Mouse (Mus musculus) lung, embryonic 14.5 days (tissue): ENCODE results near the gene Cd200. TPM values are rescaled to one million over a fixed set of nuclear protein-coding genes. Genes with fewer than 3 reads are reported as not detected.

Source experiments
- ATAC-seq: fragments of 200-750 bp; cut with Nextera tagmentation; 2 replicates; pipeline ENCODE4 v1.8.0; 2017; ENCODE audit warnings: mild to moderate bottlenecking, moderate TSS enrichment, moderate library complexity; ENCODE audit not compliant: insufficient read depth
- DNase-seq: peaks from one replicate; pipeline ENCODE4 v3.0.0-alpha.2; 2015
- H3K27ac ChIP-seq: fragments of 300-500 bp; sonication (generic); 2 replicates; pipeline ENCODE4 v1.5.1; 2014; ENCODE audit warnings: low read depth, mild to moderate bottlenecking, moderate library complexity
- H3K27me3 ChIP-seq: fragments of 300-500 bp; sonication (generic); 2 replicates; pipeline ENCODE4 v1.6.1; 2014; ENCODE audit warnings: low read length, control low read depth; ENCODE audit not compliant: insufficient read depth
- H3K36me3 ChIP-seq: fragments of 300-500 bp; sonication (generic); 2 replicates; pipeline ENCODE4 v1.6.1; 2014; ENCODE audit warnings: control low read depth; ENCODE audit not compliant: insufficient read depth
- H3K4me1 ChIP-seq: fragments of 300-500 bp; sonication (generic); 2 replicates; pipeline ENCODE4 v1.6.1; 2014; ENCODE audit warnings: antibody characterized with exemption, control low read depth; ENCODE audit not compliant: insufficient read depth
- H3K4me2 ChIP-seq: fragments of 300-500 bp; sonication (generic); 2 replicates; pipeline ENCODE4 v1.6.1; 2014; ENCODE audit warnings: mild to moderate bottlenecking
- H3K4me3 ChIP-seq: fragments of 300-500 bp; sonication (generic); 2 replicates; pipeline ENCODE4 v1.5.1; 2014; ENCODE audit warnings: low read depth, low read length
- H3K9ac ChIP-seq: fragments of 300-500 bp; sonication (generic); 2 replicates; pipeline ENCODE4 v1.6.1; 2014
- H3K9me3 ChIP-seq: fragments of 300-500 bp; sonication (generic); 2 replicates; pipeline ENCODE4 v1.6.1; 2016; ENCODE audit warnings: low read depth, low read length, control low read depth
- CTCF ChIP-seq: IDR thresholded peaks from 2 replicates; pipeline ENCODE4 v1.5.1; 2016; ENCODE audit warnings: antibody characterized with exemption, low read depth
- WGBS: fragments of 180-500 bp; shearing (Covaris S2); extraction: QIAGEN DNeasy Blood & Tissue Kit; methylation state at CpG from one replicate; pipeline ENCODE4 v1.1.7; 2014; 5-methylcytosine and 5-hydroxymethylcytosine counted together
- polyA plus RNA-seq: library from polyadenylated mRNA; unstranded; fragments of >200 nt; fragmentation: Nextera tagmentation; extraction: Ambion mirVana; gene quantifications from 2 replicates; pipeline ENCODE4 v1.2.1, GENCODE M21; 2014

The Cd200 gene
- polyA plus RNA-seq, 1 experiment from 2014 or later, result 68.1 TPM

GRCm38 (mm10) chr16:45344879-45345278 lies 64.0 kb downstream of the Cd200 start:
- no peak overlapping the region for H3K4me3 ChIP-seq
- 0 out of 2 replicates have a peak, but pooled peaks cover 2% of the 10 kb centered on the region for H3K4me1 ChIP-seq
- H3K27ac ChIP-seq, result no peak overlapping the region
- WGBS, result 73% methylated on average over 2 of the region's 2 CpGs
- DNase-seq (no peak), ATAC-seq (no peak)
- no peak for TF ChIP-seq CTCF
- H3K27me3 ChIP-seq, result no peaks in the 10 kb centered on the region
- no peak overlapping the region for H3K9ac ChIP-seq
- no peaks in the 10 kb centered on the region for H3K36me3 ChIP-seq
- H3K4me2 ChIP-seq, result no peak overlapping the region
- H3K9me3 ChIP-seq, result no peaks in the 10 kb centered on the region

GRCm38 (mm10) chr16:45336478-45336877 lies 72.4 kb downstream of the Cd200 start:
- Histone ChIP-seq H3K27me3 (no peaks in the 10 kb centered on the region), H3K9me3 (no peaks in the 10 kb centered on the region), H3K4me3 (no peak overlapping the region), H3K27ac (no peak overlapping the region), H3K9ac (no peak overlapping the region), H3K4me2 (no peak overlapping the region), H3K4me1 (no peaks in the 10 kb centered on the region), H3K36me3 (no peaks in the 10 kb centered on the region)
- TF ChIP-seq CTCF, result no peak
- no peak for ATAC-seq
- WGBS, result 57% methylated on average over 1 of the region's 1 CpGs
- DNase-seq, result no peak

GRCm38 (mm10) chr16:45334891-45335290 lies 74.0 kb downstream of the Cd200 start:
- Histone ChIP-seq H3K4me3 (no peak overlapping the region), H3K27ac (no peak overlapping the region), H3K9ac (no peak overlapping the region), H3K4me2 (no peak overlapping the region), H3K36me3 (no peaks in the 10 kb centered on the region), H3K4me1 (no peaks in the 10 kb centered on the region), H3K9me3 (no peaks in the 10 kb centered on the region), H3K27me3 (no peaks in the 10 kb centered on the region)
- no peak for ATAC-seq
- 89% methylated on average over 5 of the region's 5 CpGs for WGBS
- no peak for DNase-seq
- TF ChIP-seq CTCF, result no peak

GRCm38 (mm10) chr16:45334376-45334765 lies 74.5 kb downstream of the Cd200 start:
- DNase-seq, result no peak
- 85% methylated on average over 2 of the region's 2 CpGs for WGBS
- Histone ChIP-seq H3K4me2 (no peak overlapping the region), H3K27ac (no peak overlapping the region), H3K4me1 (no peaks in the 10 kb centered on the region), H3K9me3 (no peaks in the 10 kb centered on the region), H3K4me3 (no peak overlapping the region), H3K27me3 (no peaks in the 10 kb centered on the region), H3K9ac (no peak overlapping the region), H3K36me3 (no peaks in the 10 kb centered on the region)
- TF ChIP-seq CTCF, result no peak
- ATAC-seq, result no peak

- H3K9ac ChIP-seq, result no peak overlapping the region
- H3K4me1 ChIP-seq, result no peaks in the 10 kb centered on the region
- TF ChIP-seq CTCF, result no peak
- no peak overlapping the region for H3K4me2 ChIP-seq
- no peaks in the 10 kb centered on the region for H3K36me3 ChIP-seq
- H3K27me3 ChIP-seq, result no peaks in the 10 kb centered on the region
- ATAC-seq, result no peak
- 78% methylated on average over 8 of the region's 8 CpGs for WGBS
- no peak for DNase-seq
- H3K27ac ChIP-seq, result no peak overlapping the region
- H3K9me3 ChIP-seq, result no peaks in the 10 kb centered on the region
- no peak overlapping the region for H3K4me3 ChIP-seq
These were observed 75.0 kb downstream of the Cd200 start for GRCm38 (mm10) chr16:45333678-45334375.

GRCm38 (mm10) chr16:45332591-45332990 lies 76.3 kb downstream of the Cd200 start:
- H3K27ac ChIP-seq, result no peak overlapping the region
- 79% methylated on average over 8 of the region's 8 CpGs for WGBS
- no peak overlapping the region for H3K4me3 ChIP-seq
- no peaks in the 10 kb centered on the region for H3K27me3 ChIP-seq
- H3K9me3 ChIP-seq, result no peaks in the 10 kb centered on the region
- H3K9ac ChIP-seq, result no peak overlapping the region
- no peaks in the 10 kb centered on the region for H3K36me3 ChIP-seq
- no peak overlapping the region for H3K4me2 ChIP-seq
- DNase-seq (no peak), ATAC-seq (no peak)
- no peak for TF ChIP-seq CTCF
- H3K4me1 ChIP-seq, result no peaks in the 10 kb centered on the region

Other genes starting within 250 kb of the Cd200 start
- 0.13 TPM in 1 of 2 replicates, not detected in the other for gene Btla, start 184.7 kb downstream of the Cd200 start, polyA plus RNA-seq
- gene Gm609, start 83.9 kb upstream of the Cd200 start, polyA plus RNA-seq, result not detected in 2 replicates
- not detected in 2 replicates for gene Gm17783, start 123.0 kb upstream of the Cd200 start, polyA plus RNA-seq
- not detected in 2 replicates for gene Slc9c1, start 126.3 kb upstream of the Cd200 start, polyA plus RNA-seq
- gene Gcsam, start 201.3 kb upstream of the Cd200 start, polyA plus RNA-seq, result 0.13 and 0.46 TPM in 2 replicates
- gene BC016579, start 245.0 kb upstream of the Cd200 start, polyA plus RNA-seq, result 0.18 and 0.68 TPM in 2 replicates